Mouse (Mus musculus) hindlimb bud, embryonic 11.5 days (tissue): ENCODE results near the gene Wbp11.
"Not testable (repeated sequence)": the region's sequence is repeated elsewhere in the genome, so short reads cannot be mapped to it uniquely, and the experiment has no call there.

Experiments used
- DNase-seq: peaks from one replicate; pipeline ENCODE4 v3.0.0-alpha.2; 2012; ENCODE audit warnings: low read depth, low spot score; ENCODE audit errors: extremely low spot score

The Wbp11 gene

GRCm38 (mm10) chr6:136803739-136804633 lies 24.0 kb downstream of the Wbp11 start, which contains the start of gene Hist4h4:
Hist4h4 (minus strand) TSS chr6:136804415.
- peak; percentile 100 for DNase-seq

- no peak for DNase-seq
Measured at GRCm38 (mm10) chr6:136803093-136803738, 24.8 kb downstream of the Wbp11 start.

- DNase-seq = no peak
Measured at GRCm38 (mm10) chr6:136801274-136801673, 26.8 kb downstream of the Wbp11 start.

- DNase-seq = no peak
Measured at GRCm38 (mm10) chr6:136800710-136801109, 27.3 kb downstream of the Wbp11 start.

- DNase-seq = not testable (repeated sequence)
Measured at GRCm38 (mm10) chr6:136797874-136798693, 29.9 kb downstream of the Wbp11 start.

- no peak for DNase-seq
Measured at GRCm38 (mm10) chr6:136795850-136796249, 32.2 kb downstream of the Wbp11 start.

- no peak for DNase-seq
Measured at GRCm38 (mm10) chr6:136795110-136795509, 32.9 kb downstream of the Wbp11 start.

- DNase-seq = no peak
Measured at GRCm38 (mm10) chr6:136793831-136794525, 34.1 kb downstream of the Wbp11 start.

- no peak for DNase-seq
Measured at GRCm38 (mm10) chr6:136792884-136793758, 34.9 kb downstream of the Wbp11 start.

- no peak for DNase-seq
Measured at GRCm38 (mm10) chr6:136789391-136789971, 38.6 kb downstream of the Wbp11 start.

- no peak for DNase-seq
Measured at GRCm38 (mm10) chr6:136782761-136783160, 45.3 kb downstream of the Wbp11 start.

GRCm38 (mm10) chr6:136782146-136782545 lies 45.9 kb downstream of the Wbp11 start:
- DNase-seq = no peak

- DNase-seq = no peak
Measured at GRCm38 (mm10) chr6:136781377-136781986, 46.6 kb downstream of the Wbp11 start, which contains the start of gene Gucy2c. Gucy2c (minus strand) TSS chr6:136781765.

- no peak for DNase-seq
Measured at GRCm38 (mm10) chr6:136776392-136776791, 51.6 kb downstream of the Wbp11 start.

- DNase-seq = no peak
Measured at GRCm38 (mm10) chr6:136769859-136770258, 58.2 kb downstream of the Wbp11 start.

- no peak for DNase-seq
Measured at GRCm38 (mm10) chr6:136769143-136769542, 58.9 kb downstream of the Wbp11 start.

- DNase-seq = no peak
Measured at GRCm38 (mm10) chr6:136763912-136764311, 64.1 kb downstream of the Wbp11 start.
